Mouse (Mus musculus) limb, embryonic 15.5 days (tissue): ENCODE measurements around the gene Sstr2. TPM values are rescaled to one million over a fixed set of nuclear protein-coding genes. Genes with fewer than 3 reads are reported as not detected.

Experiments
- ATAC-seq: fragments of 200-750 bp; cut with Nextera tagmentation; 2 replicates; pipeline ENCODE4 v1.8.0; 2017; ENCODE audit warnings: low read depth, moderate TSS enrichment; ENCODE audit not compliant: insufficient number of reproducible peaks, low FRiP score, low TSS enrichment
- H3K27ac ChIP-seq: fragments of 300-500 bp; sonication (generic); 2 replicates; pipeline ENCODE4 v1.5.1; 2015; ENCODE audit warnings: moderate library complexity, mild to moderate bottlenecking, inconsistent platforms
- H3K27me3 ChIP-seq: fragments of 300-500 bp; sonication (generic); 2 replicates; pipeline ENCODE4 v1.6.1; 2015; ENCODE audit warnings: inconsistent platforms
- H3K36me3 ChIP-seq: fragments of 300-500 bp; sonication (generic); 2 replicates; pipeline ENCODE4 v1.6.1; 2015; ENCODE audit warnings: inconsistent platforms
- H3K4me1 ChIP-seq: fragments of 300-500 bp; sonication (generic); 2 replicates; pipeline ENCODE4 v1.6.1; 2015; ENCODE audit warnings: inconsistent platforms
- H3K4me2 ChIP-seq: fragments of 300-500 bp; sonication (generic); 2 replicates; pipeline ENCODE4 v1.6.1; 2015; ENCODE audit warnings: mild to moderate bottlenecking, inconsistent platforms
- H3K4me3 ChIP-seq: fragments of 300-500 bp; sonication (generic); 2 replicates; pipeline ENCODE4 v1.5.1; 2015; ENCODE audit warnings: mild to moderate bottlenecking, inconsistent platforms
- H3K9ac ChIP-seq: fragments of 300-500 bp; sonication (generic); 2 replicates; pipeline ENCODE4 v1.6.1; 2015; ENCODE audit warnings: inconsistent platforms
- H3K9me3 ChIP-seq: fragments of 300-500 bp; sonication (generic); 2 replicates; pipeline ENCODE4 v1.6.1; 2016; ENCODE audit warnings: inconsistent platforms
- WGBS: fragments of 180-500 bp; shearing (Covaris S2); methylation state at CpG from one replicate; pipeline ENCODE4 v1.1.7; 2015; 5-methylcytosine and 5-hydroxymethylcytosine counted together
- polyA plus RNA-seq: library from polyadenylated mRNA; unstranded; fragments of >200 nt; fragmentation: Nextera tagmentation; extraction: Ambion mirVana; gene quantifications from 2 replicates; pipeline ENCODE4 v1.2.1, GENCODE M21; 2015

Sstr2 gene
- 1.0 and 1.6 TPM in 2 replicates for polyA plus RNA-seq

- peak within 1 kb of the TSS; percentile 46 for H3K4me3 ChIP-seq
- ATAC-seq, result no peak
- peaks cover 24% of the 10 kb centered on the region for H3K4me1 ChIP-seq
- no peaks in the 10 kb centered on the region for H3K9me3 ChIP-seq
- 1% methylated on average over 54 of the region's 54 CpGs for WGBS
- H3K36me3 ChIP-seq, result no peaks in the 10 kb centered on the region
- H3K27me3 ChIP-seq, result peaks cover 47% of the 10 kb centered on the region
- H3K27ac ChIP-seq, result no peak within 1 kb of the TSS
- H3K4me2 ChIP-seq, result peak within 1 kb of the TSS; percentile 90
- H3K9ac ChIP-seq, result no peak within 1 kb of the TSS
These were observed at the start of gene Sstr2 for GRCm38 (mm10) chr11:113618672-113619419. TSS of gene Sstr2 (plus strand) at chr11:113619342.

GRCm38 (mm10) chr11:113571616-113572015 lies 47.5 kb upstream of the Sstr2 start:
- Histone ChIP-seq H3K9me3 (no peaks in the 10 kb centered on the region), H3K27ac (no peak overlapping the region), H3K4me2 (no peak overlapping the region), H3K27me3 (no peaks in the 10 kb centered on the region), H3K36me3 (no peaks in the 10 kb centered on the region), H3K4me1 (0 out of 2 replicates have a peak, but pooled peaks cover 7% of the 10 kb centered on the region), H3K4me3 (no peak overlapping the region), H3K9ac (no peak overlapping the region)
- ATAC-seq, result 0 out of 2 replicates have a peak, but pooled peaks have one; percentile 52

DNA sequence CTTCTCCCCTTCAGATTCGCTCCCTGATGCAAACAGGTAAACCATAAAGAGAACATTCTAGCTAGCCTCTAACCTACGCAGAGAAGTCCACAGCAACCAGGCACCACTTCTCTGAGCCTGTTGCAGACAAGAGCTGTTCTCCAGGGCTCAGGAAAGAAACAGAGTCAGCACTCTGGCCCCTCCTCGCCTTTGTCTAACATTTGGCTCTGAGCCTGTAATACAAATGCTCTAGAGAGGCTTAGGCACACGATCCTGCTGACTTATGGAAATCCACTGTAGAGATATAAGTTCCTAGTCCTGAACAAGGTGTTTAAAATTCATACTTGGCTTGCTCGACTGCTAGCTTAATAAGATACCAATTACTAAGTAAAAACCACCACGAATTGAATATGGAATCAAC lies 46.5 kb upstream of the Sstr2 start:
- Histone ChIP-seq H3K9me3 (no peaks in the 10 kb centered on the region), H3K4me3 (no peak overlapping the region), H3K4me1 (0 out of 2 replicates have a peak, but pooled peaks cover 7% of the 10 kb centered on the region), H3K27me3 (no peaks in the 10 kb centered on the region), H3K9ac (0 out of 2 replicates have a peak overlapping the region, but pooled peaks have one; percentile 3), H3K4me2 (no peak overlapping the region), H3K27ac (no peak overlapping the region), H3K36me3 (no peaks in the 10 kb centered on the region)
- ATAC-seq, result no peak
- 51% methylated on average over 6 of the region's 6 CpGs for WGBS

GRCm38 (mm10) chr11:113577221-113577620 lies 41.9 kb upstream of the Sstr2 start:
- Histone ChIP-seq H3K36me3 (no peaks in the 10 kb centered on the region), H3K27ac (no peak overlapping the region), H3K9me3 (no peaks in the 10 kb centered on the region), H3K4me1 (0 out of 2 replicates have a peak, but pooled peaks cover 7% of the 10 kb centered on the region), H3K27me3 (no peaks in the 10 kb centered on the region), H3K9ac (no peak overlapping the region), H3K4me2 (no peak overlapping the region), H3K4me3 (no peak overlapping the region)
- no peak for ATAC-seq
- 86% methylated on average over 4 of the region's 4 CpGs for WGBS

GRCm38 (mm10) chr11:113583879-113584661 lies 35.1 kb upstream of the Sstr2 start:
- Histone ChIP-seq H3K4me3 (no peak overlapping the region), H3K4me1 (0 out of 2 replicates have a peak, but pooled peaks cover 6% of the 10 kb centered on the region), H3K4me2 (no peak overlapping the region), H3K9me3 (no peaks in the 10 kb centered on the region), H3K36me3 (no peaks in the 10 kb centered on the region), H3K9ac (no peak overlapping the region), H3K27me3 (no peaks in the 10 kb centered on the region), H3K27ac (no peak overlapping the region)
- WGBS, result 49% methylated on average over 11 of the region's 11 CpGs
- no peak for ATAC-seq

DNA sequence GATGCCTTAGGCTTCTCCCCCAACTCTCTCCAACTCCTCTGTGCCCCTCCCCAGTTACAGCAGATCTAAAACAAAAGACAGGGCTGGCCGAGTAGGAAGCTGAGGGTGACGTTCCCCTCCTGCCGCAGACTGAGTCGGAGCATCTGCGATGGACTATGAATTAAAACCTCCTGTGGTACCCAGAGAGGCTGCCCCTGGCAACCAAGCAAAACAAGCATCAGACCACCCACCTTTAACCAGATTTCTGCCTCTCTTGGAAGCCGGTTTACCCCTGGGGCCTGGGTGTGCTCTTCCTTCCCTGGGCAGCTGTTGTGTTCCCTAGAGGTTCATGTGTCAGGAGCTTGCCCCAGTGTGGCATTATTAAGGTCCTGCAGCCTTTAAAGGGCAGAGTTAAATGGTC lies 32.7 kb upstream of the Sstr2 start:
- no peak overlapping the region for H3K9ac ChIP-seq

DNA sequence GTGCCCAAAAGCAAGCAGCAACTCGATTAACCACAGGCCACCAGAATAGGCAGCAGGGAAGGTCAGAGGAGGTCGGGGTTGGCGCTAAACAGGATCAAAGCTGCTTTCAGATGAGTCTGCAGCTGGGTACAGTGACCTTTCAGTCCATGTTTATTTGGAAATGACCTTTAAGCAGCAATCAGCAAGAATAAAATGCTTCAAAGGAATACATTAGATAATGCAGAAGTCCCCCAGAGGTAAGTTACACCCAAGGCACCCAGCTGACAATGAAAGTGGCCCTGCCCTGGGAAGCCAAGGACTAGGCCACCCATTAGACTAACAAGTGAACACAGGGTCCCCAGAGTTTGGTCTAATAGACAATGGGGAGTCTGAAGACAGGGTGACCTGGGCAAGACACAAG lies 30.2 kb upstream of the Sstr2 start:
- H3K27me3 ChIP-seq, result no peaks in the 10 kb centered on the region
- 57% methylated on average over 3 of the region's 3 CpGs for WGBS
- ATAC-seq, result no peak
- no peaks in the 10 kb centered on the region for H3K9me3 ChIP-seq
- H3K27ac ChIP-seq, result no peak overlapping the region
- H3K9ac ChIP-seq, result no peak overlapping the region
- no peak overlapping the region for H3K4me2 ChIP-seq
- 0 out of 2 replicates have a peak, but pooled peaks cover 5% of the 10 kb centered on the region for H3K4me1 ChIP-seq
- no peak overlapping the region for H3K4me3 ChIP-seq
- no peaks in the 10 kb centered on the region for H3K36me3 ChIP-seq

More for the DNA sequence above, 32.7 kb upstream of the Sstr2 start:
- no peak for ATAC-seq
- Histone ChIP-seq H3K27ac (no peak overlapping the region), H3K4me2 (no peak overlapping the region), H3K4me1 (0 out of 2 replicates have a peak, but pooled peaks cover 6% of the 10 kb centered on the region), H3K27me3 (no peaks in the 10 kb centered on the region), H3K9me3 (no peaks in the 10 kb centered on the region), H3K36me3 (no peaks in the 10 kb centered on the region), H3K4me3 (no peak overlapping the region)
- 30% methylated on average over 6 of the region's 6 CpGs for WGBS

- no peak overlapping the region for H3K4me2 ChIP-seq
- no peak overlapping the region for H3K27ac ChIP-seq
- H3K4me1 ChIP-seq, result no peaks in the 10 kb centered on the region
- no peak overlapping the region for H3K9ac ChIP-seq
- ATAC-seq, result no peak
- H3K4me3 ChIP-seq, result no peak overlapping the region
- 86% methylated on average over 5 of the region's 5 CpGs for WGBS
- no peaks in the 10 kb centered on the region for H3K36me3 ChIP-seq
- H3K27me3 ChIP-seq, result no peaks in the 10 kb centered on the region
- H3K9me3 ChIP-seq, result no peaks in the 10 kb centered on the region
These were observed 24.0 kb upstream of the Sstr2 start for GRCm38 (mm10) chr11:113595144-113595543.

DNA sequence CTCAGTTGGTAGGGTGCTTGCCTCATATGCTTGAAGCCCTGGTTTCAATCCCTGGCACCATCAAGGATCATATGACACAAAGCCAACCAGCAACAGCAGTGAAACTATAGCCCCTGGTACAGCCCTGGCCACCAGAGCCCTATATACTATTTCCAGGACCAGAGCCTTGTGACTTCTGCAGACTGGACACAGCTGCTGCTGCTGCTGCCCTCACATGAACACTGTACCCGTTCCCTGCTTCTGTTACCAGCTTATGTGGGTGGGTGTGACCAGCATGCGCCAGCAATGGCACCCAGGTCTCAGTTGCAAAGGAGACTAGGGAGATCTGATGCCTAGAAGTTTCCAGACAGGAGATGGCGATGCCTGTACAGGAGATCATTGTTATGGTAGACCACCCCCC lies 21.5 kb upstream of the Sstr2 start:
- H3K27me3 ChIP-seq, result no peaks in the 10 kb centered on the region
- ATAC-seq, result no peak
- no peak overlapping the region for H3K27ac ChIP-seq
- H3K4me3 ChIP-seq, result no peak overlapping the region
- H3K9me3 ChIP-seq, result no peaks in the 10 kb centered on the region
- no peaks in the 10 kb centered on the region for H3K36me3 ChIP-seq
- WGBS, result 82% methylated on average over 3 of the region's 3 CpGs
- peaks cover 4% of the 10 kb centered on the region; the same call in 1 of the 2 replicates for H3K4me1 ChIP-seq
- no peak overlapping the region for H3K9ac ChIP-seq
- no peak overlapping the region for H3K4me2 ChIP-seq

GRCm38 (mm10) chr11:113600526-113601245 lies 18.5 kb upstream of the Sstr2 start:
- ATAC-seq, result no peak
- Histone ChIP-seq H3K27me3 (no peaks in the 10 kb centered on the region), H3K4me3 (no peak overlapping the region), H3K9ac (no peak overlapping the region), H3K9me3 (no peaks in the 10 kb centered on the region), H3K27ac (no peak overlapping the region), H3K36me3 (no peaks in the 10 kb centered on the region), H3K4me2 (no peak overlapping the region), H3K4me1 (peaks cover 11% of the 10 kb centered on the region)
- 81% methylated on average over 18 of the region's 18 CpGs for WGBS

- H3K9ac ChIP-seq, result no peak overlapping the region
- no peak overlapping the region for H3K4me2 ChIP-seq
- H3K4me1 ChIP-seq, result peaks cover 11% of the 10 kb centered on the region
- H3K4me3 ChIP-seq, result no peak overlapping the region
- H3K36me3 ChIP-seq, result no peaks in the 10 kb centered on the region
- H3K9me3 ChIP-seq, result no peaks in the 10 kb centered on the region
- no peak overlapping the region for H3K27ac ChIP-seq
- 58% methylated on average over 12 of the region's 12 CpGs for WGBS
- H3K27me3 ChIP-seq, result no peaks in the 10 kb centered on the region
- ATAC-seq, result no peak
These were observed 17.4 kb upstream of the Sstr2 start for GRCm38 (mm10) chr11:113601616-113602343.
